Mouse (Mus musculus): ENCODE results near the gene Efcab6. TPM values are rescaled to one million over a fixed set of nuclear protein-coding genes. Genes with fewer than 3 reads are reported as not detected.

Gene Efcab6
- polyA plus RNA-seq, 1 experiment from 2014 or later, result 1.9 TPM

- Histone ChIP-seq H3K36me3 (ENCODE audit: poor library complexity, severe bottlenecking) (no peaks in the 10 kb centered on the region), H3K4me3 (no peak overlapping the region), H3K4me2 (no peak overlapping the region), H3K27me3 (no peaks in the 10 kb centered on the region), H3K9me3 (replicated peaks) (no peaks in the 10 kb centered on the region), H3K9ac (no peak overlapping the region), H3K27ac (no peak overlapping the region), H3K4me1 (no peaks in the 10 kb centered on the region)
- ATAC-seq, result no peak
- 85% methylated on average over 10 of the region's 10 CpGs for whole genome bisulfite sequencing
Observed at GRCm38 (mm10) chr15:83915376-83915775, 149.8 kb downstream of the Efcab6 start.

DNA sequence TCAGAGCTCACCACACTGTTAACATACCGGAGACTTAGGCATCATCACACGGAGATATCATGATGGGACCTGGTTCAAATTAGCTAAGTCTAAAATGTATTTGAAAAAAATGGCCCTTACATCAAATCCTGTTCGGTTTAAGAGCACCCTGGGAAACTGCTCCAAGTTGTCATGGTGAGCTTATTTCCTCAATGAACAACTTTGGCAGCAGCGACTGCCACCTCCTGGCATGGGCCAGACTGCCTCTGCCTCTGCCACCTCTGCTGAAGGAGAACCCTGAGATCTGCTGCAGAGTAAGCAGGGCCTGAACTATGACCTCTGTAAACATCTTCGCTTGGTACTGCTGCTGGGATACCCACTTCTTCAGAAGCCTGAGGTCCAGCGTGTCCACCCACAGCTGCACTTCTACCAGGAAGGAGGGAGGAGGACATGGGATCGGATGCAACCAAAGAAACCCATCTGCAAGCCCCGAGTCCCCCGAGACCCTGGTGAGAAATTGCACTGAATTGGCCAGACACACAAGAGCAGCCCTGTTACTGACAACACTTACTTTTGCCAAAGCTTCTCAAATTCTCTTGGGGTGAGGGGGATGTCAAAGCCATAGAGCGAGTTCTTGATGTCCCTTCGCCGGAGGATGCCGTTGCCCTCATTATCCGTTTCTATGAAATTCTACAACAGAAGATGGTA is 152.0 kb downstream of the Efcab6 start:
- Histone ChIP-seq H3K4me3 (no peak overlapping the region), H3K9me3 (replicated peaks) (no peaks in the 10 kb centered on the region), H3K27me3 (no peaks in the 10 kb centered on the region), H3K4me1 (no peaks in the 10 kb centered on the region), H3K36me3 (ENCODE audit: poor library complexity, severe bottlenecking) (no peaks in the 10 kb centered on the region), H3K4me2 (no peak overlapping the region), H3K27ac (no peak overlapping the region), H3K9ac (no peak overlapping the region)
- no peak for ATAC-seq
- 89% methylated on average over 14 of the region's 14 CpGs for WGBS

GRCm38 (mm10) chr15:83906472-83906871 is 158.7 kb downstream of the Efcab6 start:
- Histone ChIP-seq H3K9me3 (replicated peaks) (no peaks in the 10 kb centered on the region), H3K27me3 (no peaks in the 10 kb centered on the region), H3K4me3 (no peak overlapping the region), H3K4me1 (peaks cover 9% of the 10 kb centered on the region), H3K9ac (no peak overlapping the region), H3K36me3 (ENCODE audit: poor library complexity, severe bottlenecking) (no peaks in the 10 kb centered on the region), H3K4me2 (no peak overlapping the region), H3K27ac (peak overlapping the region; percentile 61)
- ATAC-seq, result no peak
- 75% methylated on average over 13 of the region's 13 CpGs for WGBS

DNA sequence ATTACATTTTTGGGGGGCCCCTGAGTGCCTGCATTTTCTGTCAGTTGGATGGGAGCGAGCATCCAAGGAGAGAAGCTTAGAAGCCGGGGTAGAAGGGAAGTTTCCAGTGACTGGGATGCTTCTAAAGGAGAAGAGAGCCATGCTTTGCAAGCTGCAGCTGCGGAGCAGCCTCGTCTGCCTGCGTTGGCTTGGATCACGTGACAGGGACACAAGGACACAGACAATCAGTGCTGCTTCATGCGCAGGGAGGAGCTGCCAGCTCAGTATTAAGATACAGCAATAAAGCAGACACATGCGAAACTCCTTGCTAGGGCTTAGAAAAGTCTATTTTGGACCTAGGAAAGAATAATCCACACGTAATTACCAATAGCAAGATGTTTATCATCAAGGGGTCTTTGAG is 167.9 kb downstream of the Efcab6 start:
- Histone ChIP-seq H3K9ac (no peak overlapping the region), H3K9me3 (replicated peaks) (no peaks in the 10 kb centered on the region), H3K4me3 (no peak overlapping the region), H3K36me3 (ENCODE audit: poor library complexity, severe bottlenecking) (no peaks in the 10 kb centered on the region), H3K4me1 (peaks cover 9% of the 10 kb centered on the region; the same call in 1 of the 2 replicates), H3K27ac (peak overlapping the region; percentile 55; the same call in 1 of the 2 replicates), H3K4me2 (no peak overlapping the region), H3K27me3 (no peaks in the 10 kb centered on the region)
- WGBS, result 41% methylated on average over 9 of the region's 9 CpGs
- peak; percentile 82 for ATAC-seq

GRCm38 (mm10) chr15:83896011-83896410 is 169.2 kb downstream of the Efcab6 start:
- Histone ChIP-seq H3K4me2 (no peak overlapping the region), H3K27ac (no peak overlapping the region), H3K36me3 (ENCODE audit: poor library complexity, severe bottlenecking) (no peaks in the 10 kb centered on the region), H3K9me3 (replicated peaks) (no peaks in the 10 kb centered on the region), H3K4me3 (no peak overlapping the region), H3K9ac (no peak overlapping the region), H3K4me1 (peaks cover 9% of the 10 kb centered on the region; the same call in 1 of the 2 replicates), H3K27me3 (no peaks in the 10 kb centered on the region)
- no peak for ATAC-seq
- 17% methylated on average over 9 of the region's 9 CpGs for WGBS

DNA sequence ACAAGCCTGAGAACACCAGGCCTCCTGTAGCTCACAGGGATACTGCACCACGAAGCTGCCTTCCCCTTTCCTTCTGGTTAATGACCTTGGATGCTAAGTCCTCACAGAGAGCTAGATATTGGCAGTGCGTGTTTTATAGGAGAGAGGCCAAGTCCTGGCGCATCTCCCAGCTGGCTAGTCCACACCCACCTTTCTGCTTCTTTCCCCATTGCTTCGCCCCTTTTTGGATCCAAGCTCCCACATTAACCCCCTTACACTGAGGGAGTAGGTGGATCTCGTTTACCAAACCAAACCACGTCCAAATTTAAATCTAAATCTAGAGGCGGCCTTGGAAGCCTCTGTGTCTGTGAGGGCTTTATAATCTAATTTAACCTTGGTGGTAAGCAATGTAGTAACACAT is 170.9 kb downstream of the Efcab6 start:
- H3K36me3 ChIP-seq (ENCODE audit: poor library complexity, severe bottlenecking), result no peaks in the 10 kb centered on the region
- peaks cover 9% of the 10 kb centered on the region; the same call in 1 of the 2 replicates for H3K4me1 ChIP-seq
- no peak overlapping the region for H3K27ac ChIP-seq
- WGBS, result 72% methylated on average over 7 of the region's 7 CpGs
- H3K4me3 ChIP-seq, result no peak overlapping the region
- no peak overlapping the region for H3K9ac ChIP-seq
- no peak for ATAC-seq
- no peaks in the 10 kb centered on the region for H3K27me3 ChIP-seq
- H3K9me3 ChIP-seq (replicated peaks), result no peaks in the 10 kb centered on the region
- H3K4me2 ChIP-seq, result no peak overlapping the region

DNA sequence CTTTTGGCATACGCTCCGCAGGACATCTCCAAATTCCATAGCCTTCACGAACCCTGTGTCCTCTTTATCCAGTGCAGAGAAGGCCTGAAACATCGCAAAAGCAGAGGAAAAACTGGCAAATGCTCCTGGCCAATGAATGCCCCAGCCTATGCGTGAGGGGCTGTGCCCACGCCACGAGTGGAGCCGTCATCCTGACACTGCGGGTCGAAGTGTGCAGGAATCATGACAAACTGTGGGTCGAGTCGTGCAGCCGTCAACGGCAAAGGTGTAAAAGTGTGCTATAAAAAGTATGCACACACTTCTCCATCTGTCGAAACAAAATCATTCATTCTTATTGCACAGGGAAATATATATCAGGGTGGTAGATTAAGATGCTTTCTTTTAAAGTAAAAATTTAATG is 172.3 kb downstream of the Efcab6 start:
- H3K4me1 ChIP-seq, result peaks cover 9% of the 10 kb centered on the region; the same call in 1 of the 2 replicates
- 83% methylated on average over 15 of the region's 15 CpGs for WGBS
- no peak for ATAC-seq
- H3K27ac ChIP-seq, result no peak overlapping the region
- H3K4me3 ChIP-seq, result no peak overlapping the region
- no peaks in the 10 kb centered on the region for H3K36me3 ChIP-seq (ENCODE audit: poor library complexity, severe bottlenecking)
- H3K9me3 ChIP-seq (replicated peaks), result no peaks in the 10 kb centered on the region
- H3K4me2 ChIP-seq, result no peak overlapping the region
- H3K27me3 ChIP-seq, result no peaks in the 10 kb centered on the region
- H3K9ac ChIP-seq, result no peak overlapping the region

- WGBS, result 75% methylated on average over 9 of the region's 9 CpGs
- no peaks in the 10 kb centered on the region for H3K4me1 ChIP-seq
- H3K9me3 ChIP-seq (replicated peaks), result no peaks in the 10 kb centered on the region
- no peaks in the 10 kb centered on the region for H3K36me3 ChIP-seq (ENCODE audit: poor library complexity, severe bottlenecking)
- ATAC-seq, result peak; percentile 55; the same call in 1 of the 2 replicates
- H3K27ac ChIP-seq, result peak overlapping the region; percentile 68
- H3K4me3 ChIP-seq, result no peak overlapping the region
- no peak overlapping the region for H3K9ac ChIP-seq
- H3K27me3 ChIP-seq, result no peaks in the 10 kb centered on the region
- no peak overlapping the region for H3K4me2 ChIP-seq
Observed at GRCm38 (mm10) chr15:83884291-83884690, 180.9 kb downstream of the Efcab6 start.

DNA sequence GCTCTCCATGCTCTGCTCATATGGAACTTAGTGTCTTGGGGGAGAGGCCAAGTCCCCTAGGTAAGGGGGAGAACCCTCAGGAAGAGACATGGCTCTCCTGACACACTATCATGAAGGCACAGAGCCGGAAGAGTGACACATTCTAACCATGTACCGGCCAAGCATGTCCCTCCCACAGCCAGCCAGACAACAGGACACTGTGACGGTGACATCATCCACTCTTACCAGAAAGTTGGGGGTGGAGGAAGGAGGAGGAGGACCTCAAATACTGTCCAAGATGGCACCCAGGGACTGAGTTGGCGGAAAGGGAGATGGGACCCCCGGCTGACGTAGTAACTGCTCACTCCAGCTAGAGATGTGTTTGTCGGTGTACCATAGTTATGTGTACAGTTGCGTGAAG is 181.4 kb downstream of the Efcab6 start:
- no peaks in the 10 kb centered on the region for H3K36me3 ChIP-seq (ENCODE audit: poor library complexity, severe bottlenecking)
- H3K27me3 ChIP-seq, result no peaks in the 10 kb centered on the region
- H3K9me3 ChIP-seq (replicated peaks), result no peaks in the 10 kb centered on the region
- H3K27ac ChIP-seq, result no peak overlapping the region; the same call in 1 of the 2 replicates
- no peaks in the 10 kb centered on the region for H3K4me1 ChIP-seq
- no peak overlapping the region for H3K4me2 ChIP-seq
- no peak overlapping the region for H3K4me3 ChIP-seq
- no peak for ATAC-seq
- no peak overlapping the region for H3K9ac ChIP-seq
- 94% methylated on average over 8 of the region's 8 CpGs for WGBS

DNA sequence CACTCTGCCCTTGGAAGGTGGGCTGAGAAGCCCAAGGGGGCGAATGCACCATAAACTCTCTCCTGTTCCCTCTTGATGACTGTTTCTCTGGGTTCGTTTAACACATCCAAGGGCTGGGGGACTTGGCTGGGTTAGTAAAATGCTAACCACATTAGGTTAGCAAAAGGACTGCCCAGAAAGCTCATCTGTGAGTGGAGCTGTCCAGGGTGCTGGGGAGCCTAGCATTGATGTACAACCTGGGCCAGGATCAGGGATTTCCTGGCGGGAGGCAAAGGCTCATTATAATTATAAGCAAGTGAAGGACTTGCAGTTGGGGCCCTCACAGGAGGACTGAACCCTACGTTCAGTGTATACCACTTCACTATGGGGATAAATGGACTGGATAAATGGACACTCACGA is 185.3 kb downstream of the Efcab6 start:
- Histone ChIP-seq H3K4me2 (no peak overlapping the region), H3K27ac (no peak overlapping the region), H3K4me3 (no peak overlapping the region), H3K27me3 (no peaks in the 10 kb centered on the region), H3K36me3 (ENCODE audit: poor library complexity, severe bottlenecking) (no peaks in the 10 kb centered on the region), H3K9ac (no peak overlapping the region), H3K9me3 (replicated peaks) (no peaks in the 10 kb centered on the region), H3K4me1 (peaks cover 4% of the 10 kb centered on the region; the same call in 1 of the 2 replicates)
- ATAC-seq, result no peak
- WGBS, result 24% methylated on average over 5 of the region's 5 CpGs

GRCm38 (mm10) chr15:83877898-83878297 is 187.3 kb downstream of the Efcab6 start:
- WGBS, result 86% methylated on average over 2 of the region's 2 CpGs
- no peak for ATAC-seq
- no peak overlapping the region for H3K9ac ChIP-seq

GRCm38 (mm10) chr15:83877155-83877866 is 187.9 kb downstream of the Efcab6 start:
- no peak overlapping the region for H3K9ac ChIP-seq
- 61% methylated on average over 11 of the region's 11 CpGs for WGBS
- ATAC-seq, result no peak
- peaks cover 4% of the 10 kb centered on the region; the same call in 1 of the 2 replicates for H3K4me1 ChIP-seq
- no peaks in the 10 kb centered on the region for H3K9me3 ChIP-seq (replicated peaks)
- no peaks in the 10 kb centered on the region for H3K36me3 ChIP-seq (ENCODE audit: poor library complexity, severe bottlenecking)
- H3K4me3 ChIP-seq, result no peak overlapping the region
- H3K27me3 ChIP-seq, result no peaks in the 10 kb centered on the region
- H3K4me2 ChIP-seq, result no peak overlapping the region
- H3K27ac ChIP-seq, result no peak overlapping the region

More at GRCm38 (mm10) chr15:83877898-83878297, 187.3 kb downstream of the Efcab6 start:
- no peaks in the 10 kb centered on the region for H3K36me3 ChIP-seq (ENCODE audit: poor library complexity, severe bottlenecking)
- H3K9me3 ChIP-seq (replicated peaks), result no peaks in the 10 kb centered on the region
- no peak overlapping the region for H3K27ac ChIP-seq
- H3K27me3 ChIP-seq, result no peaks in the 10 kb centered on the region
- H3K4me3 ChIP-seq, result no peak overlapping the region
- H3K4me1 ChIP-seq, result peaks cover 4% of the 10 kb centered on the region; the same call in 1 of the 2 replicates
- no peak overlapping the region for H3K4me2 ChIP-seq

Data from forebrain, embryonic 13.5 days (tissue).